Mouse (Mus musculus) small intestine, adult 2 months (tissue): ENCODE measurements around the gene Olfr222.

Source experiments
- CTCF ChIP-seq: fragments of 200-500 bp; IDR thresholded peaks from 2 replicates; pipeline ENCODE4 v1.5.1; 2012; ENCODE audit warnings: low read depth, mild to moderate bottlenecking, control low read depth, inconsistent platforms, low read length, moderate library complexity, mixed read lengths; ENCODE audit not compliant: insufficient replicate concordance, insufficient read length; ENCODE audit errors: extremely low read depth
- POLR2A ChIP-seq: fragments of 200-500 bp; IDR thresholded peaks from 2 replicates; pipeline ENCODE4 v1.6.1; 2012; ENCODE audit warnings: low read depth, mild to moderate bottlenecking, control low read depth, inconsistent platforms, low read length, moderate library complexity

GRCm38 (mm10) chr11:59599211-59599610, 23.2 kb upstream of the Olfr222 start:
- TF ChIP-seq CTCF, result no peak
- TF ChIP-seq POLR2A, result no peak
